Mouse (Mus musculus): ENCODE results near the gene Frmd4b.

DNA sequence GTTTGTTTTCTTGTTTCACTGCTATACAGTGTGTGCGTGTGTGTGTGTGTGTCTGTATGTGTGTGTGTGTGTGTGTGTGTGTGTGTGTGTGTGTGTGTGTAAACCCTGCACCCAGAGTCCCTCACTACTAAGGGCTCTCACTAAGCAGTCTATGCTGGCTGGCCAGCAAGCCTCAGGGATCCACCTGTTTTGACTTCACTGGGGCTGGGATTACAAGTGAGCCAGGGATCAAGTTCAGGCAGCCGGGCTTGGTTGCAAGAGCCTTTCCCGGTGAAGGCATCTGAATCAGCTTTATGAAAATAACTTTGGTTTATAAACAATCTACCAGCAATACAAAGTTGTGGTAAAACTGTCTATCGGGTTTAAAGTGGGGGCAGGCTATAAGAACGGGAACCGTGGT, 206.0 kb downstream of the Frmd4b start:
- TF ChIP-seq CTCF (IDR thresholded peaks at IDR 0.05; ENCODE audit: control insufficient read depth, insufficient read depth, low read length): no peak
- no peak for TF ChIP-seq POLR2A (IDR thresholded peaks at IDR 0.05; ENCODE audit: borderline replicate concordance, control insufficient read depth, low read depth, low read length)

Measured in bone marrow, adult 2 months (tissue).